Mouse (Mus musculus) left cerebral cortex, postnatal 36 days (tissue): Measurements from ENCODE around the gene Selp. TPM values are rescaled to one million over a fixed set of nuclear protein-coding genes. Genes with fewer than 3 reads are reported as not detected.

Experiments
- DNase-seq, 2 experiments: peaks; one replicate each; pipeline ENCODE4 v3.0.0; 2021 to 2022; ENCODE audit warnings: low spot score in 2 of 2, mixed read lengths in 1 of 2
- intact Hi-C: fragments of 180-260 bp; cut with DNase I; formaldehyde crosslinking; loops from one replicate; pipeline ENCODE4 v1.15.1; 2025
- total RNA-seq, 2 experiments: library from RNA; stranded (reverse); gene quantifications; 2 replicates each; pipeline ENCODE4 v1.2.3; 2021

The Selp gene
- not detected for total RNA-seq

- intact Hi-C loops: no loop called here
- no peak for DNase-seq
Measured at GRCm38 (mm10) chr1:164114947-164115493, at the start of gene Selp. Gene Selp (plus strand): TSS chr1:164115264.

- no peak for DNase-seq
- intact Hi-C loops: no loop called here
Measured at GRCm38 (mm10) chr1:164069261-164069660, 45.8 kb upstream of the Selp start.

- intact Hi-C loops: no loop called here
Measured at GRCm38 (mm10) chr1:164070461-164070860, 44.6 kb upstream of the Selp start.

DNA sequence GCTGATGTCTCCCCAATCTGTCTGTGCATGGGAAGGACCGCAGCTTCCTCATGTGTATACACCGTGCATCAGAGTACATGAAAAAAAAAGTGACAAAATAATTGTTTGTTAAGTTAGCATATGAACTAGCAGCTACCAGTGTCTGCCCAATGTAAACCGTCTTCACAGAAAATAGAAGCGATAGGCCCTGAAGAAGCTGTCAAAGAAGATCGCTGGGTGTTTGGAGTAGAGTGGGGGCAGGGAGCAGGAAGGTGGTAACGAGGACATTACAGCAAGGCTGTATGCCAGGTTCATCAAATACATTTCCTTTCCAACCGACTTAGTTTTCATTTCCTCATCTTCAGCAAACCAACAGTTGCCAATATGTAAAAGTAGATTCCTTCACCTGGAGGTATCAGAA lies 44.0 kb upstream of the Selp start:
- no peak for DNase-seq
- intact Hi-C loops: no loop called here

More at GRCm38 (mm10) chr1:164070461-164070860, 44.6 kb upstream of the Selp start:
- DNase-seq: no peak

DNA sequence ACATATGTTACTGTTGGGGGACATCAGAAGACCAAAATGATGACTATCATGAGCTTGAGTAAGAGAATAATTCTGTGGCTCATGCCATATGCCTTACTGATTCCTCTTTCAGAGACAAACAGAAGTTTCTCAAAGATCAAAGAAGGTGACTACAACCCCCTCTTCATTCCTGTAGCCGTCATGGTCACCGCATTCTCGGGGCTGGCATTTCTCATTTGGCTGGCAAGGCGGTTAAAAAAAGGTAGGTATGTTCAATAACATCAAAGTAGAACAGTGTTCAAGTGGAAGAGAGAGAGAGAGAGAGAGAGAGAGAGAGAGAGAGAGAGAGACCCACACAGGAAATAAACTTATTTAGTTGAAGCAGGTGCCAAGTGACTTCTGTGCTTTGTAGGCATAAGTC lies 43.1 kb upstream of the Selp start:
- intact Hi-C loops: no loop called here
- DNase-seq: no peak

- intact Hi-C loops: no loop called here
- no peak for DNase-seq
Measured at GRCm38 (mm10) chr1:164073091-164073490, 42.0 kb upstream of the Selp start.

GRCm38 (mm10) chr1:164073803-164074202 lies 41.3 kb upstream of the Selp start:
- intact Hi-C loops: no loop called here
- no peak for DNase-seq

DNA sequence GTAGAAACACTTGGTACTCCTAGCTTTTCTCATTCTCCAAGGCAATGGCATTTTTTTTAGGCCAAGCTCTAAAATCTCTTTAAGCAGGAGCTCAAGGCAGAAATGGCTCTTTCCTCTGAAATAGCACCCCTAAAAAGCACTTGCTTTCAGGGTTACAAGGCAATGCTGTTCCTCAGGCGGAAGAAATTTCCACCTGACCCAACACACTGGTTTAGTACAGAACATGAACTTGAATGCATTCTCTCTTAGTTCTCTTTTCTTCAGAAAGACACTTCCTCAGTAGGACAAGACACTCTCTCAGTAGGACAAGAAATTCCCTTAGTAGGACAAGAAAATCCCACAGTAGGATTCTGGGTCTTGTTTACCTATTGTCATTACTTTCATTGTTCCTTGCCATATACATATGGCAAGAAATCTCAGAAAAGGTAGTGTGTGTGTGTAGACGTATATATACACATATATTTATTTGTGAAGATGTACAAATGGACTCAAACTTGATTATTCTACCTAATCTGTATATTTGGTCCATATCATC lies 40.4 kb upstream of the Selp start:
- no peak for DNase-seq
- intact Hi-C loops: no loop called here

DNA sequence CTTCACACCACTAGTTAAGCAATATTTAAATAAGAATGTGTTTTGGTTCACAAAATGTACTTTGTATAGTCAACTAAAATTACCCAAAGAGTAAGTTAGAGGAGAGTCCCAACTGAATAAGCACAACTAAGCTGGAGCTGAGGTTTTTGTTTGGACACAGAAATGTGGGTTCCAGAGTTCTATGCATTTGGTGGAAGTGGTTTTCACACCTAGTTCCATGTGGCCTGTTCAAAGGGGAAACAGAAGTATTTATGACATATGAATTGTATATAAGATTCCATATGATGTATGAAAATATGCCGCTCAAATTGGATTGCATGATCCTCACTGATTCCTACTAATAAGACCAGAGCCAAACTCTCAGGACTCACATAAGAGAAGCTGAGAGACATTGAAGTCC lies 39.6 kb upstream of the Selp start:
- intact Hi-C loops: no loop called here

GRCm38 (mm10) chr1:164076441-164076840 lies 38.6 kb upstream of the Selp start:
- intact Hi-C loops: no loop called here
- no peak for DNase-seq

More for the DNA sequence above, 39.6 kb upstream of the Selp start:
- no peak for DNase-seq

DNA sequence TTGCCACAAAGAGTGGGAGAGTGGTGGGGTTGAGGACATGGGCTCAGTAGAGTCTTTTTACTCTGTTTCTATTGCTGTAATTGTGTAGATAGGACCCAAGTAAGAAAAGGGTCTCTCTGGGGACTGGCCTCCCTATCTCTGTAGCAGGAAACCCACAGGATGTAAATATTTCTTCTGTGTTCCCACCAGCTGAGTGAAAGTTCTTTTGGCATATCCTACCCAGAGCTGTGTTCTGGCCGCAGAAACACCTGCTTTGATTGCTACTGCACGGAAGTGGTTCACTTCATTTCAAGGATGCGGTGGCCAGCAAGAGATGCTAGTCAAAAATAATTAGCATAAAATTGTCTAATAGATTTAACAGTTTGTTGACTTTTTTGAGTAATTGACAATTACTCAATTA lies 38.0 kb upstream of the Selp start:
- intact Hi-C loops: no loop called here
- no peak for DNase-seq

GRCm38 (mm10) chr1:164078323-164078741 lies 36.7 kb upstream of the Selp start:
- no peak for DNase-seq
- intact Hi-C loops: no loop called here

DNA sequence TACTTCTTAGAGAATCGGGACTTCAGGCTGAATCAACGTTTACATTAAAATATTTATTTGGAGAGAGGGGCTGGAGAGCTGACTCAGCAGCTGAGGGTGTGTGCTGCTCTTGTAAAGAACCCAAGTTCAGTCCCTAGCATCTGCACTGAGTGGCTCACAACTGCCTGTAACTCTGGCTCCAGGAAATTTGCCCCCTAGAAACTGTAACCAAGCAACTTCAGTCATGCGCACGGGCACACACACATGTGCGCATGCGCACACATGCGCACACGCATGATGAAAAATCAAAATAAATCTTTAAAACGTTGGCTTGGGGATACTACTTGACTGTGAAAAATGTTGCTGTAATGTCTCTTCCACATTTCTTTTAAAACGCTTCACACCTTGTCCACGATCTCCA lies 36.0 kb upstream of the Selp start:
- intact Hi-C loops: no loop called here
- no peak for DNase-seq

DNA sequence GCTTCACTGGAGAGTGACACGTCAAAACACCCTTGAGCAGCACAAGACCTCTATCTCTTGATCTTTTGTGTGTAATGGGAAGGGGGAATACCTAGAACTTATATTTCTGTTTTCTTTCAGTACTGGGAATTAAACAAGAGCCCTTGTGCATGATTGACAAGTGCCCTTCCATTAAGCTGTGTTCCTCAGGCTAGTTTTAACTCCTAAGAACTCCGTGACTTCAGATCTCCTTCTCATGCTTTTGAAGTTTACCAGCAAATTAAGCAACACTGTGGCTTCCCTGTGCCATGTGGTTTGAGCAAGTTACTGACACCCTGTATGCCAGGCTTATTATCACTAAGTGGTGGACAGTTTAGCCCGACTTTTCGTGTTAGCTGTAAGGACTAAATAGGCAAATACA lies 32.0 kb upstream of the Selp start:
- DNase-seq: no peak
- intact Hi-C loops: no loop called here

DNA sequence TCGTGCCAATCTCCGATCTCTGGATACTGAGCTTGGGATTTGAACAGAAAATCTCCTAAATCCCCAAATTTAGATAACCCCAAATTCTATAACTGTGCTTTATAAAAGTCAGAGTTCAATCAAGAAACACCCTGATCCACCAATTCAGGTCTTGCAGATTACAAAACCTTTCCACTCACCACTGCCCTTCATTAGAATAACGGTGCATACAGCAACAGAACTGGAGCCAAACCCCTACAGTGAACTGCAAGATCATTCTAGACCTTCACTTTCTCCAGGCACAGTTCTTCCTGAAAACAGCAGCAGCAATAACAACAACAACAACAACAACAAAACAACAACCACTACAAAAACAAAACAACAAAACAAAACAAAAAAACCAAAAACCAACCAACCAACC lies 28.3 kb upstream of the Selp start:
- intact Hi-C loops: no loop called here

GRCm38 (mm10) chr1:164087872-164088271 lies 27.2 kb upstream of the Selp start:
- intact Hi-C loops: no loop called here
- DNase-seq: no peak

More for the DNA sequence above, 28.3 kb upstream of the Selp start:
- DNase-seq: no peak

DNA sequence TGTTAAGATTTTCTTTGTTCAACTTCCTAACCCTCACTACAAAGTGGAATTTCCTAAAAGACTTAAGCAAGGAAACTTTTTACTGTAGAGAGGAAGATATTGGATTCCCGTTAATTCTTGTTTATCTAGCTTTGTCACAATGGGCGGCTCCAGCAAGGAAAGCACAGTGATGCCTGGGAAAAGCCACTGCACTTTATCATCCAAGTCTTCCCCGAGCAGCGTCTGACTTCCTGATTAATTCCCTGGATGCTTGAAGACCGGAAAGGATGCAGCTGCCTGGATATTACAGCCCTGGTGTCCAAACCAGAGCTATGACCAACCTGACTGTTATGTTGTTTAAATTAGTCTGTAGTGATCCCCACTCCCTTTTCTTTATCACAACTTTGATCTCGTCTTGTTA lies 18.3 kb upstream of the Selp start:
- intact Hi-C loops: no loop called here
- DNase-seq: no peak

DNA sequence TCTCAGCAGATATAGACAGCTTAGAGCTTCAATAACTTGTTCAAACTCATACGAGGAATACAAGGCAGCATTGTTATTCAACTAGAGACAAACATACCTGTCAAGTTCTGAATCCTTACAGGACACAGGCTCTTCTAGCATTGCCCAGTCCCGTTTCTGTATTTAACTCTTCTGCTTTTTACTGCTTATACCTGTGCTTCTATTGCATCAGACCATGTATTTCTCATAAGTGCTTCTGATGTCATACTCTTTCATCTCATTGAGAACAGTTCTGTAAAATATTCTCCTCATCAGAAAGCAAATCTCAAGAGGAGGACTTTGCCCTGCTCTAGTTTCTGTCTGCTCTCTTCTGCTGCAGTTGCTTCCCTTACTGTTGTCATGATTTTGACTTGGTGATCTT lies 17.2 kb upstream of the Selp start:
- no peak for DNase-seq
- intact Hi-C loops: no loop called here

DNA sequence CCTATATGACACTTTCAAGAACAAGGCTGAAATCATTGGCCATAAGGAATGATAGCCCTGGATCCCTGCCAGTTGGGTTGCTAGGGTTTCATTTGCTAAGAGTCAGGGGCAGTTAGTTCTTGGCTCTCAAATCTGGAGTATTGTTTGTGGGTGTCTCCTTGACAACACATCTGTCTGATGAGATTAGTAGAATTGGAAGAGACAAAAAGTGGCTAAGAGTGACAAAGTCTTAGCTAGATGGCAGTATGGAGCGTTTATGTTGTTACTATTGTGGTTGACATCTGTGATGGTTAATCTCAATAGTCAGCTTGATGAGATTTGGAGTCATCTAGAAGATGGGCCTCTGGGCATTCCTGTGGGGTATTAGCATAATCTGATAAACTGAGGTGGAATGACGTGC lies 16.7 kb upstream of the Selp start:
- DNase-seq: no peak

GRCm38 (mm10) chr1:164109763-164110162 lies 5.3 kb upstream of the Selp start:
- intact Hi-C loops: no loop called here
- no peak for DNase-seq

More for the DNA sequence above, 16.7 kb upstream of the Selp start:
- intact Hi-C loops: no loop called here

DNA sequence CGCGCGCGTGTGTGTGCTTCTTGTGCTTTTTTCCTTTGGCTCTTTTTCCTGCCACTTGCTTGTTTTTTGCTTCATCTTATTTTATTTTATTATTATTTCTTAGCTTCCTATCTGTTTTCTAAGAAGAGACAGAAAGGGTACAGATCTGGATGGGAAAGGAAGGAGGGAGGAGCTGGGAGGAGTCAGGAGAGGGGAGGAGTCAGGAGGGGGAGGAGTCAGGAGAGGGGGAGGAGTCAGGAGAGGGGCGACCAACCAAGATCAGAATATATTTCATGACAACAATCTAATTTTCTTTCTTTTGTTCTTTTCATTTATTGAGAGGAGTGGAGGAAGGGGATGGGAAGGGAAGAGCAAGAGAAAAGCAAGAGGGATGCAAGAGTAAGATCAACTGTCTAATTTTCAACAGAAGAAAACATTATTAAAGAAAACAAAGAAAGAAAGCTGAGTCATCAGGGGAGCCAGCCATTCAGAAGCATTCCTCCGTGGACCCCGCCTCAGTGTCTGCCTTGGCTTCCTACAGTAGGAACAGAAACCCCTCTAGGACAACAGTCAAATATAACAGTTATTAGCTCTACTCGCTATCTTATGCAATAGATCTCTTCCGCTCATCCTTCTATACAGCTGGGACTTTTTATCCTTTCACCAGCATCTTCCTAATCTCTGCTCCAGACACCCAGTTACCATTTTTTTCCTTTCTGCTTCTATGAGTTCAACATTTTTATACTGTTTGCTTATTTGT lies 4.3 kb upstream of the Selp start:
- DNase-seq: no peak
- intact Hi-C loops: no loop called here
